Mouse (Mus musculus): Measurements from ENCODE around the gene Daam1.

Gene Daam1

GRCm38 (mm10) chr12:72031794-72032193, 200.9 kb downstream of the Daam1 start:
- no peak for DNase-seq (ENCODE audit: extremely low read depth, insufficient read length, low spot score)

GRCm38 (mm10) chr12:72036097-72036661, 205.3 kb downstream of the Daam1 start:
- no peak for DNase-seq (ENCODE audit: extremely low read depth, insufficient read length, low spot score)

DNA sequence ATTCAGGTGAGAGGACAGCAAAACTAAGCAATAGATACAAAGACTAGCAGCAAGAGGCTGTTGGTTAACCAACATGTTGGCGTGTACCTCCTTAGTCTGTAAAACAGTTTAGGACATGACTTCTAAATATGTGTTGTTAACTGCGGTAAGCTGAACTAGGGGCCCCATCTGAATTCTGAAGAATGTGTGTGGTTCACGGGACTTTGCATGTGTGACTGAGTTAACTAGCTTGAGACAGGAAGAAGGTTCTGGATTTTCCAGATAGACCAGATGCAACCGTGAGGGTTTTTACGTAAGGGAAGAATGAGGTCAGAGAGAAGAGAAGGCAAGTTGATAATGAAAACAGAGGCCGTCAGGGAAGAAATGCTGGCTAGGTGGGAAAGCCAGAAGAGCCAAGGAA, 206.2 kb downstream of the Daam1 start:
- DNase-seq (ENCODE audit: extremely low read depth, insufficient read length, low spot score) = no peak

DNA sequence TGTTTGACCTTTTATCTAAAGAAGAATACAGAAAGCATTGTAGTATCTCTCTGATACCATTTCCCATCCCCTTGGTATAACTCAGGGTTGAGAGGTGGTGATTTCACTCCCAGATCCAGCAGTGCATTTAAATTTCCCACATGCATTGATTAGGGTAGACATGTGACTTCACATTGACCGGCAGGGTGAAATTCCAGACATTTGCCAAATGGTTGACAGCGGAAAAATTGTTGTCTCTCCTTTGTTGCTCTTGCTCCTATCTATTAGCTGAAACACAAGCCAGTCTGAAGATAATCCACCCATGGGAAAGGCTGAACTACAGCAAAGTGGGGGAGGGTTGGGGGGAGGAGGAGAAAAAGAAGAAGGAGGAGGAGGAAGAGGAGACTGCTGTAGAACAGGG, 208.0 kb downstream of the Daam1 start:
- no peak for DNase-seq (ENCODE audit: extremely low read depth, insufficient read length, low spot score)

GRCm38 (mm10) chr12:72039501-72039900, 208.6 kb downstream of the Daam1 start:
- DNase-seq (ENCODE audit: extremely low read depth, insufficient read length, low spot score) = no peak

DNA sequence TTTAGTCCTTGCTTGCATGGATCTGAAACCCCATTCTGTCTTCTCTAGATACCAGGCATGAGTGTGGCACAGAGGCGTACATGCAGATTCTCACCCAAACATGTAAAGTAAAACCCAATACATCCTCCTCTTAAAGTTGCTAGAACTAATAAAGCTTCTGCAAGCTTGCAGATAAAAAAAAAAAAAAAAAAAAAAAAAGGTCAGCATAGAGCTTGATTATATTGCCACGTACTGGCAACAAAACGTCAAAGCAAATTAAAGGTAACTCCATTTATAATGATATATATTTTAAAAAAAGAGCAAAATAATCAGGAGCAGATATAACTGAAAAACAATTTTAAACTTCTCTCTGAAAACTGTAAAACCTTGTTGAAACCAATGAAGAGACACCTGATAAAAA, 210.4 kb downstream of the Daam1 start:
- no peak for DNase-seq (ENCODE audit: extremely low read depth, insufficient read length, low spot score)

All from 3134 (cell line).